Comparison of ENCODE assay signal across 8 mouse cellular contexts in the genomic region with DNA sequence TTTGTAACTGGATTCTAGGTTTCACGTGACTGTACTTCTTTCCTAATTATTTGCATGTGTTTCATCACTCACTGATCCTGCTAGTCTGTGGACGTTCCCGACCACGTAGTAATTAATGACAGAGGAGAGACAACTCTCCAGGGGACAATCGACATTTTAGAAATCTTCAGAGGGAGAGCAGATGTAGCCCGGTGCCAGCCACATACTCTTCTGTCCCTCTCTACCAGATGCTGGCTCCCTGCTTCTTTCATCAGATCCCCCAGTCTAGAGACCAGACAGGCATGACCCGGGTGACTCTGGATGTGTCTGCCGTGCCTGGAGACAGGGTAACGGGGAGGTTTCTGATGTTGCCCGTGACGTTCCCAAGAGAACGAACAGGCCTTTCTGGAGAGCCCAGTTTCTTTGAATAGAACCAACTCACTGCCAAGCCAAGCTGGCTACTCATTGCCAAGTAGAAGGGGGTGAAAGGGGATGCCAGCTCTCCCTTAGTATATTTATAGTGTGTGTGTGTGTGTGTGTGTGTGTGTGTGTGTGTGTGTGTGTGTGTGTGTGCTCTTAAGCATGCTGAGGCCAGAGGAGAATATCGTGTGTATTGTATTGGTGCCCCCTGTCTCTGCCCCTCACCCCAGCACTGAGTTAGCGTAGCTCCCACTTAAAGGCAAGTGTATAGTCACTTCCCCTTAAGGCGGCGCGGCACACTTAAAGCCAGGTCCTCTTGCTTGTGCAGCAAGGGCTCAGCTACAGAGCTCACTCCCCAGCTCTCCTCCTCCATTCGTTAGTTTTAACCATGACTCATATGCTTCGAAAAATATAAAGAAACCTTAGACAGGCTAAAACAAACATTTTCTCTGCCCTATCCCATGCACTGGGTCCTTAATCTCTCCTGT.
DNase-seq lines count a peak whose midpoint lies in the region; ATAC-seq and TF ChIP-seq lines count a peak whose summit lies in the region.

No protein-coding gene starts in this region.

- WGBS in neural tube, embryonic 15.5 days = 39% methylated on average over 19 of the region's 19 CpGs

- peaks cover 17% of the 10 kb centered on the region for H3K4me1 ChIP-seq in neural tube, embryonic 15.5 days

- no peaks in the 10 kb centered on the region for H3K27me3 ChIP-seq in neural tube, embryonic 15.5 days (replicated peaks)

- TF ChIP-seq CTCF in layer of hippocampus, adult 2 months (conservative IDR thresholded peaks at IDR 0.05) = no peak

- H3K4me2 ChIP-seq in neural tube, embryonic 15.5 days = no peak overlapping the region; the same call in 1 of the 2 replicates

- peak overlapping the region; percentile 23 for H3K4me3 ChIP-seq in layer of hippocampus, adult 2 months
- no peak overlapping the region for H3K4me3 ChIP-seq in neural tube, embryonic 15.5 days (replicated peaks)

- peak overlapping the region; percentile 78 for H3K27ac ChIP-seq in layer of hippocampus, adult 2 months
- peak overlapping the region; percentile 66 for H3K27ac ChIP-seq in neural tube, embryonic 15.5 days (replicated peaks)

- peak; percentile 51 to 65; a peak in 2 of 4 replicates for ATAC-seq in hematopoietic stem cell, adult 5-6 weeks (replicated peaks in 1 of 2; ENCODE audit: insufficient read depth in 1 of 2, low FRiP score in 2 of 2, low TSS enrichment in 1 of 2, low read depth in 1 of 2, poor library complexity in 2 of 2, severe bottlenecking in 2 of 2)
- ATAC-seq in neural tube, embryonic 15.5 days (ENCODE audit: low FRiP score) = peak; percentile 83
- ATAC-seq in megakaryocyte, adult 5-6 weeks (ENCODE audit: poor library complexity, severe bottlenecking) = no peak

- H3K36me3 ChIP-seq in neural tube, embryonic 15.5 days = peaks cover 6% of the 10 kb centered on the region; the same call in 1 of the 2 replicates

- no peak overlapping the region for H3K9ac ChIP-seq in neural tube, embryonic 15.5 days (replicated peaks)

- H3K9me3 ChIP-seq in neural tube, embryonic 15.5 days (replicated peaks) = no peaks in the 10 kb centered on the region

- DNase-seq in layer of hippocampus, adult 2 months (ENCODE audit: low spot score in 2 of 2) = peak in 1 of 2 experiments; percentile 39
- DNase-seq in layer of hippocampus, adult 9-10 months (ENCODE audit: low spot score) = no peak
- peak; percentile 18 for DNase-seq in cerebellum, adult 8-10 months
- peak; percentile 70 for DNase-seq in fibroblast of lung, adult 2 months (ENCODE audit: low read depth)
- no peak for DNase-seq in urinary bladder, postnatal 25 days (ENCODE audit: low spot score)

Comparison
In these comparisons a context has a peak if more than half of its experiments do, and no peak if none do; other contexts are left out.
1. DNase-seq: peak in cerebellum, adult 8-10 months (single experiment) and fibroblast of lung, adult 2 months (single experiment); none in layer of hippocampus, adult 9-10 months (single experiment) and urinary bladder, postnatal 25 days (single experiment).